Mouse (Mus musculus) intestine, postnatal 0 days (tissue): ENCODE results near the gene Rexo1. TPM values are rescaled to one million over a fixed set of nuclear protein-coding genes. Genes with fewer than 3 reads are reported as not detected.
A peak's percentile ranks its signal among the peaks of the same experiment; 100 is the strongest.

Source experiments
- ATAC-seq: fragments of 200-750 bp; cut with Nextera tagmentation; 2 replicates; pipeline ENCODE4 v1.8.0; 2017; ENCODE audit warnings: mild to moderate bottlenecking, moderate TSS enrichment, moderate library complexity
- H3K27ac ChIP-seq: fragments of 300-500 bp; sonication (generic); 2 replicates; pipeline ENCODE4 v1.5.1; 2014; ENCODE audit warnings: mild to moderate bottlenecking, low read depth, low read length, moderate library complexity
- H3K27me3 ChIP-seq: fragments of 300-500 bp; sonication (generic); replicated peaks from 2 replicates; pipeline ENCODE4 v1.6.1; 2014; ENCODE audit warnings: low read length, mixed read lengths; ENCODE audit not compliant: control insufficient read depth, insufficient read depth
- H3K36me3 ChIP-seq: fragments of 300-500 bp; sonication (generic); 2 replicates; pipeline ENCODE4 v1.6.1; 2014; ENCODE audit warnings: mild to moderate bottlenecking, moderate library complexity; ENCODE audit not compliant: control insufficient read depth, insufficient read depth
- H3K4me1 ChIP-seq: fragments of 300-500 bp; sonication (generic); replicated peaks from 2 replicates; pipeline ENCODE4 v1.6.1; 2014; ENCODE audit warnings: antibody characterized with exemption, low read length, mixed read lengths; ENCODE audit not compliant: control insufficient read depth, insufficient read depth
- H3K4me2 ChIP-seq: fragments of 300-500 bp; sonication (generic); replicated peaks from 2 replicates; pipeline ENCODE4 v1.6.1; 2014; ENCODE audit warnings: low read depth, mild to moderate bottlenecking, moderate library complexity
- H3K4me3 ChIP-seq: fragments of 300-500 bp; sonication (generic); 2 replicates; pipeline ENCODE4 v1.5.1; 2014; ENCODE audit warnings: low read depth, low read length
- H3K9ac ChIP-seq: fragments of 300-500 bp; sonication (generic); 2 replicates; pipeline ENCODE4 v1.6.1; 2014; ENCODE audit warnings: mild to moderate bottlenecking, low read depth, low read length
- H3K9me3 ChIP-seq: fragments of 300-500 bp; sonication (generic); 2 replicates; pipeline ENCODE4 v1.6.1; 2016; ENCODE audit warnings: mixed run types; ENCODE audit not compliant: control insufficient read depth
- CTCF ChIP-seq: sonication (generic); IDR thresholded peaks from 2 replicates; pipeline ENCODE4 v1.5.1; 2016; ENCODE audit warnings: low read depth, mild to moderate bottlenecking, control low read depth, antibody characterized with exemption, moderate library complexity
- WGBS: fragments of 180-500 bp; shearing (Covaris S2); extraction: QIAGEN DNeasy Blood & Tissue Kit; methylation state at CpG from one replicate; pipeline ENCODE4 v1.1.7; 2014; 5-methylcytosine and 5-hydroxymethylcytosine counted together
- microRNA-seq: library from miRNA; unstranded; fragments of <30 nt; microRNA quantifications from one replicate; pipeline ENCODE4, GENCODE M21; 2016
- polyA plus RNA-seq: library from polyadenylated mRNA; unstranded; fragments of >200 nt; fragmentation: Nextera tagmentation; extraction: Ambion mirVana; gene quantifications from 2 replicates; pipeline ENCODE4 v1.2.1, GENCODE M21; 2015

Rexo1 gene
- polyA plus RNA-seq, 1 experiment from 2014 or later = 9.1 TPM

GRCm38 (mm10) chr10:80496421-80496820 is 64.9 kb downstream of the Rexo1 start:
- Histone ChIP-seq H3K36me3 (no peaks in the 10 kb centered on the region), H3K27ac (no peak overlapping the region), H3K4me3 (no peak overlapping the region), H3K27me3 (peaks cover 97% of the 10 kb centered on the region), H3K4me1 (no peaks in the 10 kb centered on the region), H3K4me2 (no peak overlapping the region), H3K9me3 (no peaks in the 10 kb centered on the region), H3K9ac (no peak overlapping the region)
- TF ChIP-seq CTCF = no peak
- no peak for ATAC-seq
- WGBS = under 1% methylated on average over 20 of the region's 20 CpGs

GRCm38 (mm10) chr10:80495901-80496300 is 65.5 kb downstream of the Rexo1 start:
- no peak overlapping the region for H3K27ac ChIP-seq
- under 1% methylated on average over 34 of the region's 35 CpGs for WGBS
- H3K9ac ChIP-seq = no peak overlapping the region
- H3K4me3 ChIP-seq = 0 out of 2 replicates have a peak overlapping the region, but pooled peaks have one; percentile 1
- H3K4me2 ChIP-seq = peak overlapping the region; percentile 62
- H3K36me3 ChIP-seq = no peaks in the 10 kb centered on the region
- TF ChIP-seq CTCF = no peak
- no peaks in the 10 kb centered on the region for H3K9me3 ChIP-seq
- H3K27me3 ChIP-seq = peaks cover 97% of the 10 kb centered on the region
- H3K4me1 ChIP-seq = no peaks in the 10 kb centered on the region
- no peak for ATAC-seq

GRCm38 (mm10) chr10:80494732-80495131 is 66.6 kb downstream of the Rexo1 start, which contains the start of gene Onecut3:
Onecut3 (plus strand) TSS chr10:80494835.
- Histone ChIP-seq H3K4me3 (peak within 1 kb of the TSS; percentile 35), H3K9me3 (no peaks in the 10 kb centered on the region), H3K4me1 (no peaks in the 10 kb centered on the region), H3K27me3 (peaks cover 97% of the 10 kb centered on the region), H3K9ac (no peak within 1 kb of the TSS), H3K27ac (no peak within 1 kb of the TSS; the same call in 1 of the 2 replicates), H3K4me2 (peak within 1 kb of the TSS; percentile 62), H3K36me3 (no peaks in the 10 kb centered on the region)
- peak; percentile 23; the same call in 1 of the 2 replicates for TF ChIP-seq CTCF
- no peak for ATAC-seq
- under 1% methylated on average over 27 of the region's 42 CpGs for WGBS

Small RNAs within 50 kb of the gene (microRNA-seq; reads per million reads assigned to microRNA genes)
- not detected for gene Mir6912

Other genes starting within 250 kb of the Rexo1 start
- gene 2310011J03Rik, start 241.0 kb downstream of the Rexo1 start, polyA plus RNA-seq = 85.2 and 87.6 TPM in 2 replicates
- gene Pcsk4, start 232.1 kb downstream of the Rexo1 start, polyA plus RNA-seq = 13.1 and 18.8 TPM in 2 replicates
- gene Reep6, start 231.6 kb downstream of the Rexo1 start, polyA plus RNA-seq = 261 and 282 TPM in 2 replicates
- 46.7 and 50.4 TPM in 2 replicates for gene Adamtsl5, start 213.1 kb downstream of the Rexo1 start, polyA plus RNA-seq
- gene Plk5, start 205.1 kb downstream of the Rexo1 start, polyA plus RNA-seq = 0.09 and 0.20 TPM in 2 replicates
- 3.2 and 4.2 TPM in 2 replicates for gene Mex3d, start 173.9 kb downstream of the Rexo1 start, polyA plus RNA-seq
- 48.0 and 51.0 TPM in 2 replicates for gene Mbd3, start 162.0 kb downstream of the Rexo1 start, polyA plus RNA-seq
- gene Uqcr11, start 154.7 kb downstream of the Rexo1 start, polyA plus RNA-seq = 1,032 and 1,082 TPM in 2 replicates
- gene Tcf3, start 127.9 kb downstream of the Rexo1 start, polyA plus RNA-seq = 34.1 and 34.5 TPM in 2 replicates
- 0.05 and 0.09 TPM in 2 replicates for gene Onecut3, start 66.7 kb downstream of the Rexo1 start, polyA plus RNA-seq
- gene Atp8b3, start 22.4 kb downstream of the Rexo1 start, polyA plus RNA-seq = 0.03 TPM in 2 replicates
- gene Klf16, start 15.8 kb upstream of the Rexo1 start, polyA plus RNA-seq = 4.8 and 5.3 TPM in 2 replicates
- gene Abhd17a, start 28.8 kb upstream of the Rexo1 start, polyA plus RNA-seq = 116 and 117 TPM in 2 replicates
- 86.5 and 88.5 TPM in 2 replicates for gene Scamp4, start 41.3 kb upstream of the Rexo1 start, polyA plus RNA-seq
- gene Adat3, start 41.3 kb upstream of the Rexo1 start, polyA plus RNA-seq = 5.4 and 6.6 TPM in 2 replicates
- 2.3 and 2.6 TPM in 2 replicates for gene Gm49322, start 44.5 kb upstream of the Rexo1 start, polyA plus RNA-seq
- 97.5 and 99.2 TPM in 2 replicates for gene Csnk1g2, start 61.3 kb upstream of the Rexo1 start, polyA plus RNA-seq
- gene Btbd2, start 95.5 kb upstream of the Rexo1 start, polyA plus RNA-seq = 21.5 and 23.5 TPM in 2 replicates
- gene Mknk2, start 116.6 kb upstream of the Rexo1 start, polyA plus RNA-seq = 38.4 and 38.6 TPM in 2 replicates
- 14.4 and 15.4 TPM in 2 replicates for gene Mob3a, start 140.4 kb upstream of the Rexo1 start, polyA plus RNA-seq
- gene Izumo4, start 140.6 kb upstream of the Rexo1 start, polyA plus RNA-seq = 12.2 and 14.4 TPM in 2 replicates
- gene Ap3d1, start 180.7 kb upstream of the Rexo1 start, polyA plus RNA-seq = 41.3 and 49.5 TPM in 2 replicates
- gene Dot1l, start 193.6 kb upstream of the Rexo1 start, polyA plus RNA-seq = 6.2 and 7.6 TPM in 2 replicates
- gene Sf3a2, start 236.6 kb upstream of the Rexo1 start, polyA plus RNA-seq = 35.5 and 39.0 TPM in 2 replicates
- 60.9 and 61.8 TPM in 2 replicates for gene Plekhj1, start 237.1 kb upstream of the Rexo1 start, polyA plus RNA-seq
- not detected in 2 replicates for gene Amh, start 243.7 kb upstream of the Rexo1 start, polyA plus RNA-seq